Comparison of ENCODE assay signal across 7 mouse cellular contexts in genomic region chr3:33142398-33142797, GRCm38 (mm10). TPM values are rescaled to one million over a fixed set of nuclear protein-coding genes. Genes with fewer than 3 reads are reported as not detected.
DNase-seq lines count a peak whose midpoint lies in the region; ATAC-seq and TF ChIP-seq lines count a peak whose summit lies in the region.

No protein-coding gene starts in this region.

- no peaks in the 10 kb centered on the region for H3K9me3 ChIP-seq in lung, embryonic 14.5 days (ENCODE audit: low read depth, low read length)
- H3K9me3 ChIP-seq in embryonic facial prominence, embryonic 12.5 days = no peaks in the 10 kb centered on the region
- H3K9me3 ChIP-seq in hindbrain, embryonic 16.5 days (ENCODE audit: control insufficient read depth, low read length) = no peaks in the 10 kb centered on the region
- H3K9me3 ChIP-seq in midbrain, embryonic 11.5 days (ENCODE audit: control insufficient read depth, low read length) = no peaks in the 10 kb centered on the region

- H3K9ac ChIP-seq in lung, embryonic 14.5 days = no peak overlapping the region
- H3K9ac ChIP-seq in embryonic facial prominence, embryonic 12.5 days = no peak overlapping the region
- H3K9ac ChIP-seq in hindbrain, embryonic 16.5 days (ENCODE audit: low read depth, low read length) = peak overlapping the region; percentile 78
- H3K9ac ChIP-seq in midbrain, embryonic 11.5 days (ENCODE audit: low read length) = peak overlapping the region; percentile 59

- H3K4me1 ChIP-seq in lung, embryonic 14.5 days (ENCODE audit: insufficient read depth) = no peaks in the 10 kb centered on the region
- H3K4me1 ChIP-seq in embryonic facial prominence, embryonic 12.5 days = 0 out of 2 replicates have a peak, but pooled peaks cover 4% of the 10 kb centered on the region
- H3K4me1 ChIP-seq in hindbrain, embryonic 16.5 days (ENCODE audit: control insufficient read depth, insufficient read depth, low read depth, low read length) = no peaks in the 10 kb centered on the region; the same call in 1 of the 2 replicates
- H3K4me1 ChIP-seq in midbrain, embryonic 11.5 days (ENCODE audit: control insufficient read depth, insufficient read depth, low read length) = no peaks in the 10 kb centered on the region

- peak overlapping the region; percentile 45 for H3K4me3 ChIP-seq in lung, embryonic 14.5 days (ENCODE audit: low read depth, low read length)
- H3K4me3 ChIP-seq in embryonic facial prominence, embryonic 12.5 days = peak overlapping the region; percentile 52
- peak overlapping the region; percentile 81 for H3K4me3 ChIP-seq in hindbrain, embryonic 16.5 days (ENCODE audit: low read length)
- peak overlapping the region; percentile 60 for H3K4me3 ChIP-seq in midbrain, embryonic 11.5 days (ENCODE audit: low read depth, low read length)

- peak; percentile 15 for DNase-seq in lung, embryonic 14.5 days
- DNase-seq in lung, postnatal 25 days (ENCODE audit: low spot score) = no peak
- DNase-seq in midbrain, embryonic 11.5 days (ENCODE audit: low spot score, missing footprints) = no peak
- no peak for DNase-seq in layer of hippocampus, adult 18-20 months (ENCODE audit: low spot score in 2 of 2)
- no peak for DNase-seq in c-Kit-positive CD71-positive TER-119-positive erythroid progenitor cells, embryonic 14.5 days (ENCODE audit: low spot score)

- H3K4me2 ChIP-seq in lung, embryonic 14.5 days = peak overlapping the region; percentile 74
- H3K4me2 ChIP-seq in embryonic facial prominence, embryonic 12.5 days (replicated peaks) = peak overlapping the region; percentile 68
- H3K4me2 ChIP-seq in hindbrain, embryonic 16.5 days (ENCODE audit: low read length) = peak overlapping the region; percentile 92
- peak overlapping the region; percentile 91 for H3K4me2 ChIP-seq in midbrain, embryonic 11.5 days

- H3K27me3 ChIP-seq in lung, embryonic 14.5 days (ENCODE audit: insufficient read depth, low read length) = peaks cover 18% of the 10 kb centered on the region
- H3K27me3 ChIP-seq in embryonic facial prominence, embryonic 12.5 days = peaks cover 26% of the 10 kb centered on the region
- no peaks in the 10 kb centered on the region; the same call in 1 of the 2 replicates for H3K27me3 ChIP-seq in hindbrain, embryonic 16.5 days (replicated peaks; ENCODE audit: control insufficient read depth, insufficient read depth, low read length)
- H3K27me3 ChIP-seq in midbrain, embryonic 11.5 days (ENCODE audit: control insufficient read depth, insufficient read depth, low read length) = peaks cover 5% of the 10 kb centered on the region

- no peak for TF ChIP-seq CTCF in lung, embryonic 14.5 days (IDR thresholded peaks at IDR 0.05; ENCODE audit: low read depth)

- WGBS in lung, embryonic 14.5 days = 1% methylated on average over 17 of the region's 17 CpGs
- WGBS in embryonic facial prominence, embryonic 12.5 days = 1% methylated on average over 17 of the region's 17 CpGs
- WGBS in hindbrain, embryonic 16.5 days = under 1% methylated on average over 17 of the region's 17 CpGs
- WGBS in midbrain, embryonic 11.5 days = 0% methylated on average over 17 of the region's 17 CpGs

- H3K27ac ChIP-seq in lung, embryonic 14.5 days (ENCODE audit: low read depth) = no peak overlapping the region
- H3K27ac ChIP-seq in embryonic facial prominence, embryonic 12.5 days = no peak overlapping the region
- H3K27ac ChIP-seq in hindbrain, embryonic 16.5 days (ENCODE audit: low read depth, low read length) = no peak overlapping the region
- no peak overlapping the region for H3K27ac ChIP-seq in midbrain, embryonic 11.5 days (ENCODE audit: low read depth, low read length)

- ATAC-seq in lung, embryonic 14.5 days (ENCODE audit: insufficient read depth) = peak; percentile 11; the same call in 1 of the 2 replicates
- 0 out of 2 replicates have a peak, but pooled peaks have one; percentile 38 for ATAC-seq in embryonic facial prominence, embryonic 12.5 days (ENCODE audit: insufficient number of reproducible peaks, insufficient read depth, low FRiP score, low TSS enrichment)
- peak; percentile 70 for ATAC-seq in hindbrain, embryonic 16.5 days
- ATAC-seq in midbrain, embryonic 11.5 days (ENCODE audit: low FRiP score) = no peak; the same call in 1 of the 2 replicates

- no peaks in the 10 kb centered on the region for H3K36me3 ChIP-seq in lung, embryonic 14.5 days (ENCODE audit: insufficient read depth)
- H3K36me3 ChIP-seq in embryonic facial prominence, embryonic 12.5 days = no peaks in the 10 kb centered on the region
- no peaks in the 10 kb centered on the region for H3K36me3 ChIP-seq in hindbrain, embryonic 16.5 days (ENCODE audit: control insufficient read depth, insufficient read depth, low read length)
- no peaks in the 10 kb centered on the region for H3K36me3 ChIP-seq in midbrain, embryonic 11.5 days (ENCODE audit: control insufficient read depth, insufficient read depth, low read length)

RNA-seq across cellular contexts. Expression of gene Pex5l, which starts 0.6 kb away (rescaled TPM):
- 0.16 and 0.42 TPM in 2 replicates for polyA plus RNA-seq in lung, embryonic 14.5 days (2014; fragmentation: Nextera tagmentation; extraction: Ambion mirVana)
- 1.9 and 3.2 TPM in 2 replicates for polyA plus RNA-seq in embryonic facial prominence, embryonic 12.5 days (2016; fragmentation: Nextera tagmentation; extraction: Ambion mirVana)
- 3.5 and 5.5 TPM in 2 replicates for polyA plus RNA-seq in hindbrain, embryonic 16.5 days (2015; fragmentation: Nextera tagmentation; extraction: Ambion mirVana)
- polyA plus RNA-seq in midbrain, embryonic 11.5 days (2014; fragmentation: Nextera tagmentation; extraction: Ambion mirVana) = 1.4 and 1.9 TPM in 2 replicates
- 100 to 1,000 TPM; 317 to 335 TPM for total RNA-seq in layer of hippocampus, adult 18-20 months (2021)

Comparison
In these comparisons a context has a peak if more than half of its experiments do, and no peak if none do; other contexts are left out.
1. H3K9ac ChIP-seq: peak in hindbrain, embryonic 16.5 days (single experiment) and midbrain, embryonic 11.5 days (single experiment); none in lung, embryonic 14.5 days (single experiment) and embryonic facial prominence, embryonic 12.5 days (single experiment).
2. Peak in every context shown above with its lines, with median percentiles within 50 percentile points of each other: H3K4me2 ChIP-seq and H3K4me3 ChIP-seq.